Mouse (Mus musculus) heart, postnatal 0 days (tissue): ENCODE data around the gene Ston2. TPM values are rescaled to one million over a fixed set of nuclear protein-coding genes. Genes with fewer than 3 reads are reported as not detected.

Experiments used
- ATAC-seq: fragments of 200-750 bp; cut with Nextera tagmentation; 2 replicates; pipeline ENCODE4 v1.8.0; 2017; ENCODE audit warnings: low read depth, moderate number of reproducible peaks, moderate library complexity; ENCODE audit not compliant: insufficient read depth
- DNase-seq: peaks from one replicate; pipeline ENCODE4 v3.0.0-alpha.2; 2016; ENCODE audit warnings: low spot score
- H3K27ac ChIP-seq: fragments of 300-500 bp; sonication (generic); 2 replicates; pipeline ENCODE4 v1.5.1; 2014; ENCODE audit warnings: low read depth, mild to moderate bottlenecking
- H3K27me3 ChIP-seq: fragments of 300-500 bp; sonication (generic); 2 replicates; pipeline ENCODE4 v1.6.1; 2014; ENCODE audit warnings: low read length, mixed read lengths; ENCODE audit not compliant: control insufficient read depth, insufficient read depth
- H3K36me3 ChIP-seq: fragments of 300-500 bp; sonication (generic); replicated peaks from 2 replicates; pipeline ENCODE4 v1.6.1; 2014; ENCODE audit warnings: low read length, mixed read lengths; ENCODE audit not compliant: control insufficient read depth, insufficient read depth
- H3K4me1 ChIP-seq: fragments of 300-500 bp; sonication (generic); 2 replicates; pipeline ENCODE4 v1.6.1; 2014; ENCODE audit warnings: antibody characterized with exemption; ENCODE audit not compliant: control insufficient read depth, insufficient read depth
- H3K4me2 ChIP-seq: fragments of 300-500 bp; sonication (generic); 2 replicates; pipeline ENCODE4 v1.6.1; 2014; ENCODE audit warnings: low read depth, mild to moderate bottlenecking, low read length, moderate library complexity
- H3K4me3 ChIP-seq: fragments of 300-500 bp; sonication (generic); 2 replicates; pipeline ENCODE4 v1.5.1; 2014; ENCODE audit warnings: low read depth, low read length
- H3K9ac ChIP-seq: fragments of 300-500 bp; sonication (generic); replicated peaks from 2 replicates; pipeline ENCODE4 v1.6.1; 2014; ENCODE audit warnings: low read depth, low read length, mixed read lengths
- H3K9me3 ChIP-seq: fragments of 300-500 bp; sonication (generic); replicated peaks from 2 replicates; pipeline ENCODE4 v1.6.1; 2016; ENCODE audit warnings: low read length; ENCODE audit not compliant: control insufficient read depth
- CTCF ChIP-seq: IDR thresholded peaks from 2 replicates; pipeline ENCODE4 v1.5.1; 2016; ENCODE audit warnings: antibody characterized with exemption, control low read depth, low read depth
- EP300 ChIP-seq: IDR thresholded peaks from 2 replicates; pipeline ENCODE4 v1.6.1; 2016; ENCODE audit warnings: antibody characterized with exemption, low read depth
- WGBS: fragments of 180-500 bp; shearing (Covaris S2); extraction: QIAGEN DNeasy Blood & Tissue Kit; methylation state at CpG from one replicate; pipeline ENCODE4 v1.1.7; 2014; 5-methylcytosine and 5-hydroxymethylcytosine counted together
- polyA plus RNA-seq: library from polyadenylated mRNA; unstranded; fragments of >200 nt; fragmentation: Nextera tagmentation; extraction: Ambion mirVana; gene quantifications from 2 replicates; pipeline ENCODE4 v1.2.1, GENCODE M21; 2015
- total RNA-seq: library from RNA; depleted of rRNA; stranded (reverse); fragments of >200 nt; gene quantifications from 2 replicates; pipeline ENCODE4 v1.2.3, GENCODE M21; 2014; ENCODE audit warnings: low replicate concordance

Ston2 gene
- total and polyA plus RNA-seq, 2 experiments from 2014 or later = 0.57 to 0.95 TPM

- peaks cover 16% of the 10 kb centered on the region; the same call in 1 of the 2 replicates for H3K4me1 ChIP-seq
- H3K27ac ChIP-seq = no peak overlapping the region
- H3K9me3 ChIP-seq = no peaks in the 10 kb centered on the region
- H3K36me3 ChIP-seq = no peaks in the 10 kb centered on the region
- WGBS = 29% methylated on average over 13 of the region's 13 CpGs
- ATAC-seq = no peak
- peaks cover 6% of the 10 kb centered on the region; the same call in 1 of the 2 replicates for H3K27me3 ChIP-seq
- no peak for DNase-seq
- no peak overlapping the region for H3K9ac ChIP-seq
- H3K4me2 ChIP-seq = no peak overlapping the region
- TF ChIP-seq CTCF (no peak), EP300 (no peak)
- no peak overlapping the region for H3K4me3 ChIP-seq
Measured at GRCm38 (mm10) chr12:91685674-91686290, 102.4 kb downstream of the Ston2 start.

GRCm38 (mm10) chr12:91684840-91685415 lies 103.3 kb downstream of the Ston2 start:
- Histone ChIP-seq H3K9me3 (no peaks in the 10 kb centered on the region), H3K27me3 (peaks cover 6% of the 10 kb centered on the region; the same call in 1 of the 2 replicates), H3K4me1 (peaks cover 16% of the 10 kb centered on the region; the same call in 1 of the 2 replicates), H3K4me2 (peak overlapping the region; percentile 52), H3K36me3 (no peaks in the 10 kb centered on the region), H3K4me3 (0 out of 2 replicates have a peak overlapping the region, but pooled peaks have one; percentile 24), H3K27ac (no peak overlapping the region), H3K9ac (no peak overlapping the region)
- DNase-seq (no peak), ATAC-seq (no peak)
- 45% methylated on average over 11 of the region's 11 CpGs for WGBS
- no peak for TF ChIP-seq CTCF
- no peak for TF ChIP-seq EP300

- no peak for TF ChIP-seq CTCF
- TF ChIP-seq EP300 = no peak
- 10% methylated on average over 15 of the region's 15 CpGs for WGBS
- no peaks in the 10 kb centered on the region for H3K9me3 ChIP-seq
- peaks cover 16% of the 10 kb centered on the region; the same call in 1 of the 2 replicates for H3K4me1 ChIP-seq
- peaks cover 6% of the 10 kb centered on the region; the same call in 1 of the 2 replicates for H3K27me3 ChIP-seq
- no peak overlapping the region for H3K9ac ChIP-seq
- H3K36me3 ChIP-seq = no peaks in the 10 kb centered on the region
- H3K27ac ChIP-seq = no peak overlapping the region
- peak; percentile 58; the same call in 1 of the 2 replicates for ATAC-seq
- peak overlapping the region; percentile 52 for H3K4me2 ChIP-seq
- DNase-seq = peak; percentile 24
- H3K4me3 ChIP-seq = peak overlapping the region; percentile 24
Measured at GRCm38 (mm10) chr12:91684101-91684839, 103.9 kb downstream of the Ston2 start.

- peaks cover 16% of the 10 kb centered on the region; the same call in 1 of the 2 replicates for H3K4me1 ChIP-seq
- H3K27ac ChIP-seq = no peak overlapping the region
- no peaks in the 10 kb centered on the region for H3K9me3 ChIP-seq
- TF ChIP-seq CTCF = no peak
- no peak for TF ChIP-seq EP300
- no peaks in the 10 kb centered on the region for H3K36me3 ChIP-seq
- H3K4me2 ChIP-seq = peak overlapping the region; percentile 52
- DNase-seq = no peak
- H3K9ac ChIP-seq = no peak overlapping the region
- 24% methylated on average over 15 of the region's 15 CpGs for WGBS
- no peak for ATAC-seq
- H3K4me3 ChIP-seq = peak overlapping the region; percentile 24; the same call in 1 of the 2 replicates
- H3K27me3 ChIP-seq = peaks cover 6% of the 10 kb centered on the region; the same call in 1 of the 2 replicates
Measured at GRCm38 (mm10) chr12:91683549-91684100, 104.6 kb downstream of the Ston2 start.

GRCm38 (mm10) chr12:91683096-91683495 lies 105.1 kb downstream of the Ston2 start:
- no peak overlapping the region for H3K9ac ChIP-seq
- TF ChIP-seq CTCF (no peak), EP300 (no peak)
- 55% methylated on average over 3 of the region's 3 CpGs for WGBS

More at GRCm38 (mm10) chr12:91683096-91683495, 105.1 kb downstream of the Ston2 start:
- H3K4me1 ChIP-seq = peaks cover 16% of the 10 kb centered on the region; the same call in 1 of the 2 replicates
- H3K36me3 ChIP-seq = no peaks in the 10 kb centered on the region
- peak overlapping the region; percentile 24; the same call in 1 of the 2 replicates for H3K4me3 ChIP-seq
- H3K27me3 ChIP-seq = peaks cover 6% of the 10 kb centered on the region; the same call in 1 of the 2 replicates
- no peak for DNase-seq
- no peak for ATAC-seq
- H3K9me3 ChIP-seq = no peaks in the 10 kb centered on the region
- no peak overlapping the region for H3K27ac ChIP-seq
- peak overlapping the region; percentile 52 for H3K4me2 ChIP-seq
